8 mouse cellular contexts compared by ENCODE assay signal in genomic region chr3:51416364-51417134, GRCm38 (mm10). TPM values are rescaled to one million over a fixed set of nuclear protein-coding genes. Genes with fewer than 3 reads are reported as not detected.
DNase-seq lines count a peak whose midpoint lies in the region; ATAC-seq and TF ChIP-seq lines count a peak whose summit lies in the region.

No protein-coding gene starts in this region.

- H3K27me3 ChIP-seq in hindbrain, embryonic 11.5 days (ENCODE audit: control insufficient read depth, insufficient read depth, low read length): no peaks in the 10 kb centered on the region
- H3K27me3 ChIP-seq in megakaryocyte, embryonic 14.5 days (replicated peaks): no peaks in the 10 kb centered on the region
- no peaks in the 10 kb centered on the region for H3K27me3 ChIP-seq in small intestine, adult 2 months (ENCODE audit: control insufficient read depth, insufficient read depth, low read length)

- under 1% methylated on average over 50 of the region's 68 CpGs for WGBS in hindbrain, embryonic 11.5 days
- WGBS in small intestine, adult 2 months: under 1% methylated on average over 68 of the region's 68 CpGs

- H3K4me3 ChIP-seq in hindbrain, embryonic 11.5 days (ENCODE audit: low read depth, low read length): peak overlapping the region; percentile 99
- peak overlapping the region; percentile 92 for H3K4me3 ChIP-seq in megakaryocyte, embryonic 14.5 days (replicated peaks)
- H3K4me3 ChIP-seq in small intestine, adult 2 months (ENCODE audit: low read depth, low read length): peak overlapping the region; percentile 88

- no peaks in the 10 kb centered on the region for H3K9me3 ChIP-seq in hindbrain, embryonic 11.5 days (ENCODE audit: control insufficient read depth, low read length)
- no peaks in the 10 kb centered on the region for H3K9me3 ChIP-seq in megakaryocyte, embryonic 14.5 days

- H3K9ac ChIP-seq in hindbrain, embryonic 11.5 days (ENCODE audit: low read depth, low read length): peak overlapping the region; percentile 96

- no peaks in the 10 kb centered on the region for H3K36me3 ChIP-seq in hindbrain, embryonic 11.5 days (ENCODE audit: control insufficient read depth, insufficient read depth, low read length)
- H3K36me3 ChIP-seq in megakaryocyte, embryonic 14.5 days (replicated peaks; ENCODE audit: low read length): peaks cover 2% of the 10 kb centered on the region
- no peaks in the 10 kb centered on the region for H3K36me3 ChIP-seq in small intestine, adult 2 months (ENCODE audit: control insufficient read depth, insufficient read depth, low read length)

- peak overlapping the region; percentile 88 for H3K27ac ChIP-seq in hindbrain, embryonic 11.5 days (ENCODE audit: low read depth, low read length)
- H3K27ac ChIP-seq in small intestine, adult 2 months (ENCODE audit: insufficient read depth, low read depth, low read length): peak overlapping the region; percentile 84

- peak overlapping the region; percentile 71 for H3K4me2 ChIP-seq in hindbrain, embryonic 11.5 days (replicated peaks; ENCODE audit: low read depth, low read length)

- H3K4me1 ChIP-seq in hindbrain, embryonic 11.5 days (replicated peaks; ENCODE audit: control insufficient read depth, insufficient read depth, low read length): no peaks in the 10 kb centered on the region
- H3K4me1 ChIP-seq in megakaryocyte, embryonic 14.5 days: peaks cover 66% of the 10 kb centered on the region
- peaks cover 7% of the 10 kb centered on the region; the same call in 1 of the 2 replicates for H3K4me1 ChIP-seq in small intestine, adult 2 months (ENCODE audit: control insufficient read depth, insufficient read depth, insufficient read length, low read length)

- ATAC-seq in cerebellum, adult (ENCODE audit: insufficient number of reproducible peaks, low FRiP score, low TSS enrichment): peak; percentile 29
- ATAC-seq in frontal cortex, adult (ENCODE audit: low TSS enrichment): peak; percentile 35
- ATAC-seq in hindbrain, embryonic 11.5 days (ENCODE audit: low FRiP score): peak; percentile 63

- no peak for TF ChIP-seq CTCF in small intestine, adult 2 months (IDR thresholded peaks at IDR 0.05; ENCODE audit: extremely low read depth, insufficient read length, insufficient replicate concordance, low read depth, low read length)

- no peak for DNase-seq in cerebellum, postnatal 4 days (ENCODE audit: low spot score in 2 of 2)
- peak; percentile 43 to 52 for DNase-seq in cerebellum, adult 18-20 months
- DNase-seq in hindbrain, embryonic 11.5 days (ENCODE audit: low spot score): peak; percentile 65
- peak; percentile 23 to 29 for DNase-seq in layer of hippocampus, postnatal 36 days

- no peak for TF ChIP-seq POLR2A in small intestine, adult 2 months (IDR thresholded peaks at IDR 0.05; ENCODE audit: low read depth, low read length)

RNA-seq across cellular contexts. Expression of gene Naa15, which starts 1.6 kb away (rescaled TPM):
- polyA plus RNA-seq in hindbrain, embryonic 11.5 days (2014; fragmentation: Nextera tagmentation; extraction: Ambion mirVana): 56.6 and 59.3 TPM in 2 replicates
- 10 to 100 TPM; 49.3 to 56.6 TPM for total RNA-seq in layer of hippocampus, postnatal 36 days (2021)
- polyA plus RNA-seq in megakaryocyte, embryonic 14.5 days (2012; ENCODE audit: insufficient read depth, low replicate concordance): 1.7 and 10.5 TPM in 2 replicates
- polyA plus RNA-seq in small intestine, adult 2 months (2012; rRNA removed): 0.37 and 0.77 TPM in 2 replicates

RNA-seq across cellular contexts. Expression of gene Ndufc1, which starts 7.8 kb away (rescaled TPM):
- polyA plus RNA-seq in hindbrain, embryonic 11.5 days (2014; fragmentation: Nextera tagmentation; extraction: Ambion mirVana): 714 and 715 TPM in 2 replicates
- 100 to 1,000 TPM; 323 to 359 TPM for total RNA-seq in layer of hippocampus, postnatal 36 days (2021)
- polyA plus RNA-seq in megakaryocyte, embryonic 14.5 days (2012; ENCODE audit: insufficient read depth, low replicate concordance): 15.6 and 41.0 TPM in 2 replicates
- polyA plus RNA-seq in small intestine, adult 2 months (2012; rRNA removed): 81.3 and 208 TPM in 2 replicates

RNA-seq across cellular contexts. Expression of gene Mgarp, which starts 20.0 kb away (rescaled TPM):
- 4.0 and 5.5 TPM in 2 replicates for polyA plus RNA-seq in hindbrain, embryonic 11.5 days (2014; fragmentation: Nextera tagmentation; extraction: Ambion mirVana)
- not detected for total RNA-seq in layer of hippocampus, postnatal 36 days (2021)
- polyA plus RNA-seq in megakaryocyte, embryonic 14.5 days (2012; ENCODE audit: insufficient read depth, low replicate concordance): 6.5 TPM in 1 of 2 replicates, not detected in the other
- polyA plus RNA-seq in small intestine, adult 2 months (2012; rRNA removed): 0.37 TPM in 1 of 2 replicates, not detected in the other

Comparison
In these comparisons a context has a peak if more than half of its experiments do, and no peak if none do; other contexts are left out.
1. DNase-seq: peak in cerebellum, adult 18-20 months (2 of 2), hindbrain, embryonic 11.5 days (single experiment) and layer of hippocampus, postnatal 36 days (2 of 2); none in cerebellum, postnatal 4 days (0 of 2).
2. Peak in every context shown above with its lines, with median percentiles within 50 percentile points of each other: ATAC-seq and H3K4me3 ChIP-seq.